Mouse (Mus musculus) cortical plate, adult 2 months (tissue): ENCODE data around the gene Pawr.

ENCODE experiments used
- CTCF ChIP-seq: fragments of 200-500 bp; IDR thresholded peaks from 2 replicates; pipeline ENCODE4 v1.5.1; 2011; ENCODE audit warnings: mild to moderate bottlenecking, control low read depth, low read length; ENCODE audit not compliant: insufficient read depth; ENCODE audit errors: extremely low read depth
- POLR2A ChIP-seq: fragments of 200-500 bp; IDR thresholded peaks from 2 replicates; pipeline ENCODE4 v1.6.1; 2011; ENCODE audit warnings: mild to moderate bottlenecking, low read length, control low read depth; ENCODE audit not compliant: insufficient read depth; ENCODE audit errors: extremely low read depth

DNA sequence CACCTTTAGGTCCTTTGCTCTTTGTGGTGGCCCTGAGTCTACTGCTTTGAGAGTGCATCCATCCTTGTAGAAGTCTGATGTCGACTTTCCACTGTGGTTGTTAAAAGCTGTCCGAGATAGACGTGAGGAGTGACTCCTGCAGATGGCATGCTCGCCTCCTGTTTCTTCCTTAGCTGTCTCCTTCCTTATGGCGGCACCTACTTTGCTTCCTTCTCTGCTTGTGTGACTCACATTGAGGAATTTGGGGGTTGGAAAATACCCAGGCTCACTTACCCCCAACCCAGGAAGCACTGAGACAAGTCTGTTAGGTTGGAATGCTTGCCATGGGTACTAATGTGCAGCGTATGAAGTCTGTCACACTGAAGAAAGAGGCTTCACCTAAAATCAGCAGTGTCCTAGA is 46.1 kb downstream of the Pawr start:
- TF ChIP-seq CTCF, result no peak
- no peak for TF ChIP-seq POLR2A
